Mouse (Mus musculus) CH12.LX (cell line): Measurements from ENCODE around the gene Pbx2.

ENCODE experiments used
- MAFK ChIP-seq: IDR thresholded peaks from 2 replicates; pipeline ENCODE4 v1.6.1; 2011; ENCODE audit warnings: low read length, improper control_type of control experiment; ENCODE audit not compliant: insufficient replicate concordance
- POLR2A ChIP-seq: IDR thresholded peaks from 2 replicates; pipeline ENCODE4 v1.6.1; 2011; ENCODE audit warnings: low read depth, mild to moderate bottlenecking, improper control_type of control experiment, low read length
- TBP ChIP-seq: conservative IDR thresholded peaks from 2 replicates; pipeline ENCODE4 v1.6.1; 2011; ENCODE audit warnings: low read depth, low read length, improper control_type of control experiment
- ZC3H11A ChIP-seq: IDR thresholded peaks from 2 replicates; pipeline ENCODE4 v1.6.1; 2012; ENCODE audit warnings: low read depth, mild to moderate bottlenecking, inconsistent platforms, low read length, improper control_type of control experiment

GRCm38 (mm10) chr17:34583397-34583796, 7.7 kb upstream of the Pbx2 start:
- no peak for TF ChIP-seq POLR2A
- no peak for TF ChIP-seq TBP
- TF ChIP-seq ZC3H11A, result no peak
- TF ChIP-seq MAFK, result no peak
